Mouse (Mus musculus) gastrocnemius, postnatal 25 days (tissue): ENCODE measurements at regions not wholly inside any gene's neighbourhood (a gene's known extent, or its start where the extent isn't known, plus 50 kb on each side); places are given as distances from the start of the nearest gene placed in this dataset.

Experiments
- DNase-seq: peaks from one replicate; pipeline ENCODE4 v3.0.0; 2022

- DNase-seq = no peak
These were observed 106.0 kb upstream of the Sh3bp4 start for GRCm38 (mm10) chr1:88964045-88964747.

- DNase-seq = peak; percentile 30
These were observed 103.8 kb upstream of the Sh3bp4 start for GRCm38 (mm10) chr1:88966416-88966815.

GRCm38 (mm10) chr1:88968142-88968541, 102.1 kb upstream of the Sh3bp4 start:
- DNase-seq = no peak

GRCm38 (mm10) chr1:88969016-88969415, 101.2 kb upstream of the Sh3bp4 start:
- no peak for DNase-seq

GRCm38 (mm10) chr1:88969630-88970029, 100.6 kb upstream of the Sh3bp4 start:
- no peak for DNase-seq

- no peak for DNase-seq
These were observed 94.1 kb upstream of the Sh3bp4 start for GRCm38 (mm10) chr1:88976101-88976500.

GRCm38 (mm10) chr1:88988011-88988695, 82.1 kb upstream of the Sh3bp4 start:
- no peak for DNase-seq

- DNase-seq = no peak
These were observed 75.5 kb upstream of the Sh3bp4 start for GRCm38 (mm10) chr1:88994588-88995331.

GRCm38 (mm10) chr1:88995945-88996344, 74.3 kb upstream of the Sh3bp4 start:
- DNase-seq = no peak

- DNase-seq = no peak
These were observed 73.6 kb upstream of the Sh3bp4 start for GRCm38 (mm10) chr1:88996657-88997056.

GRCm38 (mm10) chr1:88997847-88998246, 72.4 kb upstream of the Sh3bp4 start:
- DNase-seq = no peak

- DNase-seq = peak; percentile 47
These were observed 67.9 kb upstream of the Sh3bp4 start for GRCm38 (mm10) chr1:89002326-89002725.

GRCm38 (mm10) chr1:89003752-89004151, 66.5 kb upstream of the Sh3bp4 start:
- no peak for DNase-seq

GRCm38 (mm10) chr1:89007476-89007875, 62.7 kb upstream of the Sh3bp4 start:
- DNase-seq = no peak

GRCm38 (mm10) chr1:89010170-89010569, 60.0 kb upstream of the Sh3bp4 start:
- DNase-seq = no peak

GRCm38 (mm10) chr1:89011454-89011853, 58.8 kb upstream of the Sh3bp4 start:
- DNase-seq = no peak

GRCm38 (mm10) chr1:89015385-89015784, 54.8 kb upstream of the Sh3bp4 start:
- DNase-seq = no peak

GRCm38 (mm10) chr1:89015845-89016244, 54.4 kb upstream of the Sh3bp4 start:
- DNase-seq = no peak

GRCm38 (mm10) chr1:89019778-89020373, 50.3 kb upstream of the Sh3bp4 start:
- DNase-seq = no peak
